Mouse (Mus musculus) G1E-ER4 (cell line): Measurements from ENCODE around the gene Chrm4. TPM values are rescaled to one million over a fixed set of nuclear protein-coding genes. Genes with fewer than 3 reads are reported as not detected.

Experiments used
- GATA1 ChIP-seq: IDR thresholded peaks from one replicate; pipeline ENCODE4 v1.8.0; 2012; ENCODE audit warnings: low read length, inconsistent platforms
- polyA plus RNA-seq: library from polyadenylated mRNA; stranded (reverse); fragments of >175 nt; gene quantifications from 2 replicates; pipeline ENCODE4 v1.2.3, GENCODE M21; 2012

Chrm4 gene
- polyA plus RNA-seq, 1 experiment: 0.23 TPM

DNA sequence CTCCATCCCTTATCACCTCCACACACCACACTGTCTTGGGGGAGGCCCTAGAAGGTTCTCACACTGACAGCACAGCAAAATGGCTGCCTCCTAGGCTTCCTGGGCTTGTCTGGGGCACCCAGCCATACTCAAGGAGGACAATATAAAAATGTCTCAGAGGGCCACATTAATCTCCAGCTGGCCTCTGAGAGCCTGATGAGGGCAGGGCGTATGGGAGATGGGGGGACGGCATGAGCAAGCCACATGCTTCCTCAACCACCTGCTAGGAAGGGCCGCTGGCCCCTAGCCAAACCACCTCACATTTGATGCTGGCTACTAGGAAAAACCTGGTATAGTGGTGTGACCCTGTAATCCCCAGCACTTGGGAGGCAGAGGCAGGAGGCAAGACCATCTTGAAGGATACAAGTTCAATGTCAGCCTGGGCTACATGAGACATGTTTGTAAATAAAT, 21.8 kb downstream of the Chrm4 start:
- TF ChIP-seq GATA1: no peak

GRCm38 (mm10) chr2:91949411-91950274, 22.6 kb downstream of the Chrm4 start:
- no peak for TF ChIP-seq GATA1

- no peak for TF ChIP-seq GATA1
These were observed 23.4 kb downstream of the Chrm4 start for GRCm38 (mm10) chr2:91950275-91951085.

DNA sequence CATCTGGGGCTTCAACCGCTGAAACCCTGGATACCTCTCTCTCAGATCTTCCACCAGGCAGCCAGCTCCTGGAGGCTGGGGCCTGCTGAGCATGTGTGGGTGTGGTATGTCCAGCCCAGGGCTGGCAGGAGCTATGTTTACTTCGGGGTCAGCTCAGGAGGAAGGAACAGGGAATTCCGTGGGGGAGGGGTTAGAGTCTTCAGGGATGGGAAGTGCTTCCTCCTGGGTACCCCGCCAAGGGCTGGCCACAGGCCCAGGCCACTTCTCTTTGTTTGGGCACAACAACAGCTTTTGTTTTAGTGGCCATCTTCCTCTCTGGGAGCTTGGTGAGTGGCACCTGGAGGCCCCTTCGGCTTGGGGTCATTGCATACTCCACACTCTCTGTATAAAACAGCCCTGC, 26.8 kb downstream of the Chrm4 start:
- TF ChIP-seq GATA1: no peak

DNA sequence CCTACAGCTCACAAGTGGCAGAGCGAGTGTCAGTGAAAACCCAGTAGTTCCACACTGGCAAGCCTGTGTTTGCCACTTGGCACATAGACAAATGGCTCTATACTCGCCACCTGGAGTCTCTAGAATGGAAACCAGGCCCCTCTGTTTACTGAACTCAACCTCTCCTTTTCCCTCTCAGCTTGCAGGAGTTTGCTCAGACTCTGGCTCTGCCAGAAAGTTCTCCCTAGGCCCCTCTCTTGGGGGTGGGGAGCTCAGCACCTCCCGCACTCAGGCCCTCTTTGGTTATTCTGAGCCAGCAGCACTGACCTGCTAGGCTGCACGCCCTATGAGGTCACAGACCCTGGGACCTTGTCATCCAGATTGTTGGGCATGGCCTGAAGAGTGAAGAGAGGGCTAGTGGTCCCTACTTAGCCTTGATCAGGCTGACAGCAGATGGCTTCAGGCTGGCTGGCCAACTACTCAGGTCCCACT, 28.1 kb downstream of the Chrm4 start:
- no peak for TF ChIP-seq GATA1

DNA sequence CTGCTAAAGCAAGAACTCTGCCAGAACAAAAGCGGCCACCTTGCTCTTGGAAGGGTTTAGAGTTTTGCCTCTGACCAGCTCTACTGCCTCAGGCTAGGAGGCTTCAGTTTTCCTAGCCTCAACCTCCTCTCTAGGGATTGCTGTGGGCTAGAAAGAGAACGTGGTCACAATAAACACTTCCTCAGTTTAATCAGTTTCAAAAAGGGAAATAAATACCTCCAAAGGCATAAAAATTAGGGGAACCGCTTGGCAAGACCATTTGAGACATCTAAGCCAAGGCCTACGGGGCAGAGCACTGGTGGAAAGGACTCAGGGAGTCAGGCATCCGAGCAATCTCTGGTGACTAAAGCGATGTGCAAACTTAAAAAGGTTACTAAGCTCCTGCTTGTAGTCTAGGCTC, 28.8 kb downstream of the Chrm4 start:
- no peak for TF ChIP-seq GATA1

DNA sequence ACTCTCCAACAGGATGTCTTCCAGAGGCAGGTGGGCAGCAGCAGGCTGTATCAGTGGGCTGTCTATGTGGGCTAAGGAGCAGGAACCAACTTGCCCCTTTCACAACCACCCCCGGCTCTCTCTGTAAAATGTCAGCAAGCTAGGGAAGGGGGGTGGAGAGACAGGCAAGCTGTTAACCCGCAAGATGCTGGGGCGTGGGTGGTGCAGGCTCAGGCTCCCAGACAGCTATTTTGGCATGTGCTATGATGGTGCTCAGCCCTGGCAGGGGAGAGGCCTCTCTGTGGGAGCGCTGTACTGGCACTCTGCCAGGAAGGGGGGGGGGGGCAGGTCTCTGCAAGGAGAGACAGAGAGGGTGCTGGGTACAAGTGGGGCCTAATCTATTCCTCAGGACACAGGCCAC, 30.0 kb downstream of the Chrm4 start:
- TF ChIP-seq GATA1: no peak

- no peak for TF ChIP-seq GATA1
These were observed 31.0 kb downstream of the Chrm4 start for GRCm38 (mm10) chr2:91958049-91958448.

DNA sequence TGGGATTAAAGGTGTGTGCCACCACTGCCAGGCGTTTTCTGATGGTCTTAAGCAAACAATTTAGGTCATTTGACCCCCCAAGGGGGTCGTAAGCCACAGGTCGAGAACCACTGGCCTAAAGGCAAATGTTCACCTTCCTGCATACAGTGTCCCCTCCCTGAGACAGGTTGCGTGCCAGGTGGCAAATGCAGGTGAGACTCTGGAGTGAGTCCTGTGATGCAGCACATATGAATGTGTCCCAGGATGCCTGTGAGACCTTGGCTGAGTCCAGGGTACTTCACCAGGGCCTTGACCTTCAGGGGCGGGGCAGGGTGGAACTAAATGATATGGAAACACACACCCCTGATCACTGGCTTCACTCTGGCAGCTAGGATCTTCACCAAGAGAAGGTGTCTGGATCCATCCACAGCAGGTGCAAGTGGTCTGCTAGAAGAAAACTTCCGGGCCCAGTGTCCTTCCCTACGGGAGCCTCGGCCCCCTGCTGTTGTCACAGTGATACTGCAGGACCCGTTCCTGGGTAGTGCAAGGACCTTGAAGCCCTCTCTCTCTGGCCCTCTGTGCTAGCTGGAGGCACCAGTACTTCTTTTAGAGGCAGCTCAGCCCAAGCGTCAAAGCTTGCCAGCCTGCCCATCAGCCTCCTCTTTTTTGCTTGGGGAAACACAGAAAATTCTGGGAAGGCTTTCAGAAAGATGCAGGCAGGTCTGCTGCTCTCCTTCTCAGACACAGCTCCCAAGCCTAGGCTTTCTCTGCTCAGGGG, 31.8 kb downstream of the Chrm4 start:
- TF ChIP-seq GATA1: no peak

DNA sequence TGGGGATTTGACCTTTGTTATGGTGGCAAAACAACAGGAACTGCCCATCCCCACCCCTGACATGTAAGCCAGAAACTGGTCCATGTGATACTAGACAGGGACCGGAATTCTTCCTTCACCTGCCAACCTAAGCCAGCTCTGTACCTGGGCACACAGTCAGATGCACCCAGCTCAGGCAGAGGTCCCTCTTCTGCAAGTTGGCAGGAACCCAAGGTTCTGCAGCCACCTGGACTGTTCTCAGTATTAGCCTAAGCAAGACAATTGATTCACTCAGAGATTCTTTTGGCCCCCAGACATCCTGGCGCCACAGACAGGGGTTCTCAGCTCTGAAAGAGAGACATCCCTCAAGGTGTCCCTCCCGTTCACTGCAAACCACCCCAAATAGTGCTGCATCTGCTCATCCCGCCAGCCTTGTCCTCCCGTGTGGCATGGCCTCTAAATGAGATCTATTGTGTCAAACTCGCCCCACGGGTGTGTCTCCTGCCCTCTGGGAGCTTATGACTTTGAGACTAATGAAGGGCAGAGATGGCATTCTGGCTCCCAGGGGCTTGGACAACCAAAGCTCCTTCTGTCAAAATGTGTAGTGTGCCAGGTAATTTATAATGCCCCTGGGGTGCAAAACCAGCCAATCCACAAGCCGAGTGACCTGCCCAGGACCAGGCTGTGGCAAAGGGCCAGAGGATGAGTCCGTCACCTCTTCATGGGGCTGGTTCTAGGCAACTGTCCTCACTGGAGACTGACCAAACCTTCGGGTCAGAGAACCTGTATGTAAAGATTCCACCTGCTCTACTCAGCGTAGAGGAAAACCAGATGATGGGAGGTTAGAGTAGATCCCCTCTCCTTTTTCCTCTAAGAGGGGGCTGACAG, 32.7 kb downstream of the Chrm4 start:
- TF ChIP-seq GATA1: no peak

GRCm38 (mm10) chr2:91960459-91960858, 33.4 kb downstream of the Chrm4 start:
- no peak for TF ChIP-seq GATA1

DNA sequence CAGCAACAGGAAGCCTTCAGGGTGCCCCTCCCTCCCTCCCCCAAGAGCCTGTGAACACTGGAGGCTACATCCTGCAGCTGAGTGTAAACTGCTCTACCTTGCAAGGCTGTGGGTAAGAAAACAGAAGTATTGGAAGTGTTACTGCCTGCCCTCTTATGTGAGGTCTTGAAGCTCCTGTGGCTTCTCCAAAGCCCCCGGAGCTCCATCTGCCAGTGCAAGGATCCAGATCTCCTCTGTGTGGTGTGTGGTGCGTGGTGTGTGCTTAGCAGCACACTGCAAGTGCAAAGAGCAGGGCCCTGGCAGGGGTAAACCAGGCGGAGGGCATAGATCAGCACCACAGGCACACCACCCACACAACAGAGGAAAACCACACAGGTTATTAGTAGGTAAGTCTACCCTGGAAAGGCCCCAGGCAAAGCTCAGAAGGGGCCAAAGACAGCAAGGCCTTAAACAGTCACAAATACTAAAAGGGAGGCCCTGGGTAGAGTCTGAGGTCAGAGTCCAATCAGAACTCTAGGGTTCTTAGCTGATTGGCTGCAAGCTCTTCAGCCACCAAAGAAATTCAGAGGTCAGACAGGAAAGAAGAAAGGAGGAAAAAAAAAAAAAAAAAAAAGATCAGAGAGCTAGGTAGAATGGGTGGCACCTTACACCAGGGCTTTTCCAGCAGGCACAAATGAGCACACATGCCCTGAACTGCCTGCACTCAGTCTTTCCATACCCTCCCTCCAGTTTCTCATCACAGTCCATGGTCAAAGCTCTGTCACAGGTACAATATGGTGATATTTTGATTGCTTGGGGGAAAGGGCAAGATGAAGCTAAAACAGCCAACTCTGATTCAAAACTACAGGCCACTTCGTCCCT, 35.1 kb downstream of the Chrm4 start:
- TF ChIP-seq GATA1: no peak

GRCm38 (mm10) chr2:91962864-91963401, 35.9 kb downstream of the Chrm4 start:
- TF ChIP-seq GATA1: no peak
